Mouse (Mus musculus) neutrophil, adult 59 days (primary cell): ENCODE data around the gene Ints14. TPM values are rescaled to one million over a fixed set of nuclear protein-coding genes. Genes with fewer than 3 reads are reported as not detected.

Experiments used
- total RNA-seq, 2 experiments: library from RNA; stranded (reverse); gene quantifications; 1 replicate in 1 of 2; 2 replicates in 1 of 2; pipeline ENCODE4 v1.2.4; 2023

Gene Ints14
- total RNA-seq, result 10 to 100 TPM; 15.2 to 15.9 TPM

GRCm38 (mm10) chr9:64960117-64960977 lies at the start of gene Ints14:
TSS of gene Ints14 (plus strand) at chr9:64960905.

GRCm38 (mm10) chr9:64951161-64951657 lies 9.5 kb upstream of the Ints14 start, which contains the start of gene Slc24a1:
TSS of gene Slc24a1 (minus strand) at chr9:64951607.

GRCm38 (mm10) chr9:65020991-65021886 lies 60.5 kb downstream of the Ints14 start, which contains the start of gene Hacd3:
TSS of gene Hacd3 (minus strand) at chr9:65021693.

GRCm38 (mm10) chr9:65032269-65033108 lies 71.8 kb downstream of the Ints14 start, which contains the start of gene Dpp8:
TSS of gene Dpp8 (plus strand) at chr9:65032414.

Other genes starting within 250 kb of the Ints14 start
- 100 to 1,000 TPM; 213 to 217 TPM for gene Rab11a, start 223.1 kb upstream of the Ints14 start, total RNA-seq
- 100 to 1,000 TPM; 120 to 142 TPM for gene Dennd4a, start 149.6 kb upstream of the Ints14 start, total RNA-seq
- gene Slc24a1, start 9.3 kb upstream of the Ints14 start, total RNA-seq, result not detected
- 1 to 10 TPM; 7.0 TPM for gene Hacd3, start 60.8 kb downstream of the Ints14 start, total RNA-seq
- 10 to 100 TPM; 72.1 to 76.5 TPM for gene Dpp8, start 71.5 kb downstream of the Ints14 start, total RNA-seq
- not detected for gene Igdcc4, start 140.6 kb downstream of the Ints14 start, total RNA-seq
- gene Igdcc3, start 180.3 kb downstream of the Ints14 start, total RNA-seq, result not detected
- 1 to 10 TPM; 2.9 to 3.5 TPM for gene Parp16, start 234.4 kb downstream of the Ints14 start, total RNA-seq